Mouse (Mus musculus) embryonic facial prominence, embryonic 11.5 days (tissue): Measurements from ENCODE around the gene Orc1. TPM values are rescaled to one million over a fixed set of nuclear protein-coding genes. Genes with fewer than 3 reads are reported as not detected.
A peak's percentile ranks its signal among the peaks of the same experiment; 100 is the strongest.

Experiments
- ATAC-seq: fragments of 200-750 bp; cut with Nextera tagmentation; replicated peaks from 2 replicates; pipeline ENCODE4 v1.8.0; 2017; ENCODE audit warnings: low read depth; ENCODE audit not compliant: insufficient number of reproducible peaks, low FRiP score, low TSS enrichment
- DNase-seq: peaks from one replicate; pipeline ENCODE4 v3.0.0-alpha.2; 2015; ENCODE audit warnings: low spot score
- H3K27ac ChIP-seq: fragments of 300-500 bp; sonication (generic); replicated peaks from 2 replicates; pipeline ENCODE4 v1.5.1; 2014; ENCODE audit warnings: mild to moderate bottlenecking, low read depth, low read length, control low read depth
- H3K27me3 ChIP-seq: fragments of 300-500 bp; sonication (generic); 2 replicates; pipeline ENCODE4 v1.6.1; 2014; ENCODE audit warnings: mild to moderate bottlenecking, low read length, moderate library complexity, mixed read lengths; ENCODE audit not compliant: control insufficient read depth, insufficient read depth
- H3K36me3 ChIP-seq: fragments of 300-500 bp; sonication (generic); replicated peaks from 2 replicates; pipeline ENCODE4 v1.6.1; 2014; ENCODE audit warnings: low read depth, mild to moderate bottlenecking, low read length, moderate library complexity, mixed read lengths; ENCODE audit not compliant: control insufficient read depth, insufficient read depth
- H3K4me1 ChIP-seq: fragments of 300-500 bp; sonication (generic); 2 replicates; pipeline ENCODE4 v1.6.1; 2014; ENCODE audit warnings: low read length, mixed read lengths; ENCODE audit not compliant: control insufficient read depth, insufficient read depth
- H3K4me2 ChIP-seq: fragments of 300-500 bp; sonication (generic); 2 replicates; pipeline ENCODE4 v1.6.1; 2014; ENCODE audit warnings: low read depth, mild to moderate bottlenecking, control low read depth, low read length, moderate library complexity
- H3K4me3 ChIP-seq: fragments of 300-500 bp; sonication (generic); 2 replicates; pipeline ENCODE4 v1.5.1; 2014; ENCODE audit warnings: low read depth, low read length, control low read depth
- H3K9ac ChIP-seq: fragments of 300-500 bp; sonication (generic); replicated peaks from 2 replicates; pipeline ENCODE4 v1.6.1; 2014; ENCODE audit warnings: mild to moderate bottlenecking, control low read depth, low read length
- H3K9me3 ChIP-seq: fragments of 300-500 bp; sonication (generic); replicated peaks from 2 replicates; pipeline ENCODE4 v1.6.1; 2016; ENCODE audit warnings: mild to moderate bottlenecking, low read length, inconsistent platforms, mixed read lengths; ENCODE audit not compliant: control insufficient read depth
- WGBS: fragments of 180-500 bp; shearing (Covaris S2); extraction: QIAGEN DNeasy Blood & Tissue Kit; methylation state at CpG from one replicate; pipeline ENCODE4 v1.1.7; 2014; 5-methylcytosine and 5-hydroxymethylcytosine counted together
- polyA plus RNA-seq: library from polyadenylated mRNA; unstranded; fragments of >200 nt; fragmentation: Nextera tagmentation; extraction: Ambion mirVana; gene quantifications from 2 replicates; pipeline ENCODE4 v1.2.1, GENCODE M21; 2014

Gene Orc1
- polyA plus RNA-seq, 1 experiment from 2014 or later: 21.1 TPM

DNA sequence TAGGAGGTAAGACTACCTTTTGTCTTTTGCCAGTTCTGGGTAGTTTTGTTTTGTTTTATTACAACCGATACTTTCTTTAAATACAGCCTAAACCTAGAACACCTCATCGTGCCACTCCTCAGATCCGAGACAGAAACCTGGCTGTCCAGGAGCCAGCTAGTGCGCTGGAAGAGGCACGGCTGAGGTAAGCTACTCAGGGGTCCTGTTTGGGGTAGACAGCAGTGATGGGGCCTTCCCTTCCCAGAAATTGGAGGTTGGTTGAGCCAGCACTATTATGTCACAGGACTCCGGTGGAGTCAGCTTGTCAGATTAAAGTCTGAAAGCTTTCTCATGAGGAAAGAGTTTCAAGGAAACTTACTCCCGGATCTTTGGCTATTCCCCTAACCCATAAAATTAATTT, 22.6 kb downstream of the Orc1 start:
- H3K9me3 ChIP-seq: no peaks in the 10 kb centered on the region
- H3K4me3 ChIP-seq: no peak overlapping the region
- H3K36me3 ChIP-seq: peaks cover 4% of the 10 kb centered on the region
- no peaks in the 10 kb centered on the region for H3K27me3 ChIP-seq
- DNase-seq: no peak
- H3K9ac ChIP-seq: no peak overlapping the region
- WGBS: 94% methylated on average over 7 of the region's 7 CpGs
- no peak overlapping the region for H3K4me2 ChIP-seq
- ATAC-seq: no peak
- H3K4me1 ChIP-seq: no peaks in the 10 kb centered on the region
- no peak overlapping the region for H3K27ac ChIP-seq

DNA sequence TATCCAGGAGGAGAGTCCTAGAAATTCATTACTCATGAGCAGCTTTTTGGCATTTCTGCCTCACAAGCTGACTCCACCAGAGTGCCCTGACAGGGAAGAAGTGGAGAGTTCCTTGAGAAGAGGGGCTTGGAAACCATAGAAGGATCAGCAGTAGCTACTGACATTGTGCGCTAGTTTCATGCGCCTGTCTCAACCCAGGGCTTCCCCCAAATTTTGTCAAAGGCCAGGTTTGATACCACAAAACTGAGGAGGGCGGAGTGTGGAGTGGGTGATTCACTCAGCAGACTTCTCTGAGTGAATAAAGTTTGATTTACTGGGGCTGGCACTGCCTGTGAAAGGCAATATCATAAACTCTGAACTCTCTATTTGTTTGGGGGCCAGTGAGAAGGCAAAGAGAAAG, 29.4 kb downstream of the Orc1 start:
- H3K36me3 ChIP-seq: no peaks in the 10 kb centered on the region; the same call in 1 of the 2 replicates
- H3K4me1 ChIP-seq: no peaks in the 10 kb centered on the region
- H3K4me3 ChIP-seq: no peak overlapping the region
- H3K9ac ChIP-seq: no peak overlapping the region
- no peaks in the 10 kb centered on the region for H3K27me3 ChIP-seq
- H3K27ac ChIP-seq: no peak overlapping the region
- H3K4me2 ChIP-seq: no peak overlapping the region
- no peaks in the 10 kb centered on the region for H3K9me3 ChIP-seq
- 79% methylated on average over 3 of the region's 3 CpGs for WGBS
- DNase-seq (no peak), ATAC-seq (no peak)

DNA sequence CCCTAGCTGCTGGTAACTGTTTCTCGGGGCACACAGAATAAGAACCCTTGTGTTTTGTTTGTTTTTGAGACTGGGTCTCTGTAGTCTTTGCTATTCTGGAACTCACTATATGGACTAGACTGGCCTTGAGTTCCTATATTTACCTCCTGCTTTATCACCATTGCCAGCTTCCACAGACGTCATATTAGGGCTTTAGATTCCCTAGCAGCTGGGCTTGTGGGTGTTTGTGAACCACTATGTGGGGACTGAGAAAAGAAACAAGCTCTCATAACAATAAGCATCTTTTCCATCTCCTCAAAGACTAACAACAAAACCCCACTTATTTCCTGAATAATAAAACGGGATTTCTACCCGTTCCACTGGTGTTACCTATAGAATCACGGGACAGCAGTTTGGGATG, 31.7 kb downstream of the Orc1 start:
- no peak overlapping the region for H3K4me2 ChIP-seq
- DNase-seq: no peak
- no peaks in the 10 kb centered on the region for H3K4me1 ChIP-seq
- no peak overlapping the region for H3K27ac ChIP-seq
- H3K36me3 ChIP-seq: no peaks in the 10 kb centered on the region
- no peak overlapping the region for H3K9ac ChIP-seq
- no peak overlapping the region for H3K4me3 ChIP-seq
- ATAC-seq: no peak
- no peaks in the 10 kb centered on the region for H3K27me3 ChIP-seq
- WGBS: 88% methylated on average over 5 of the region's 5 CpGs
- H3K9me3 ChIP-seq: no peaks in the 10 kb centered on the region

DNA sequence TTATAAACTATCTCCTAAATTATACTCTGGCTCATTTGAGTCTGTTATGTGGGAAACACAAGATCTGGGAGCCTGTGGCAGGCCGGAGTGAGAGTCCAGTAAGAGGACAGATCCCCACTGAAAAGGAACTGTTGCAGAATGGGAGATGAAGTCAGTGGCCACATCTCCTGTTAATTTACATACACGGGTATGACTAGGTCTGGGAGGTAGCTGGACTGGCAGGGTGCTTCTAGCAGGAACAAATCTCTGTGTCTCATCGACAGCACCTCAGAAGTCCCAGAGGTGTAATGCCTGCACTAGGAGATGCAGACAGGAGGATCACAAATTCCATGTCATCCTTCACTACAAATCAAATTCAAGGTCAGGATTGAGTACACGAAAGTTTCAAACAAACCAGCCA, 39.4 kb downstream of the Orc1 start:
- Histone ChIP-seq H3K9ac (no peak overlapping the region; the same call in 1 of the 2 replicates), H3K4me2 (no peak overlapping the region), H3K27me3 (no peaks in the 10 kb centered on the region), H3K36me3 (no peaks in the 10 kb centered on the region), H3K9me3 (no peaks in the 10 kb centered on the region), H3K4me1 (no peaks in the 10 kb centered on the region), H3K4me3 (no peak overlapping the region), H3K27ac (no peak overlapping the region; the same call in 1 of the 2 replicates)
- no peak for DNase-seq
- ATAC-seq: no peak
- 63% methylated on average over 4 of the region's 4 CpGs for WGBS

DNA sequence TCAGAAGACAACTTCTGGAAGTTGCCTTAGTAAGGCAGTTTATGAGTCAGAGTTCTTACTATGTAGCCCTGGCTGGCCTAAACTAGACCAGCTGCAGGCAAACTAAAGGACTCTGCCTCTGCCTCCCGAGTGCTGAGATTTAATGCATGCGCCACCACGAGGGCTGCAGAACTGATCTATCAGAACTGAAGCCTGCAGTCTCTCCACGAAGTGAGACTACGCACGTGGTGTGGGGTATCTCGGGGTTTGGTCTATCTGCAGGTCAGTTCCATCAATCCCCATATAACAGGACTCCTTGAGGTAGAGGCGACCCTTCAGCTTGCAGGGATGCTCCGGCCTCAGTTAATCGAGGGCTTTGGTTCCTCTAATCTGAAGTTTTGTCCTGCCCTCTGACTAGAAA, 39.9 kb downstream of the Orc1 start:
- peak overlapping the region; percentile 84 for H3K4me2 ChIP-seq
- 2% methylated on average over 10 of the region's 10 CpGs for WGBS
- DNase-seq: peak; percentile 56
- H3K27ac ChIP-seq: peak overlapping the region; percentile 70
- no peaks in the 10 kb centered on the region for H3K36me3 ChIP-seq
- no peaks in the 10 kb centered on the region for H3K4me1 ChIP-seq
- no peaks in the 10 kb centered on the region for H3K27me3 ChIP-seq
- ATAC-seq: peak; percentile 61
- peak overlapping the region; percentile 85 for H3K9ac ChIP-seq
- peak overlapping the region; percentile 56 for H3K4me3 ChIP-seq
- no peaks in the 10 kb centered on the region for H3K9me3 ChIP-seq

DNA sequence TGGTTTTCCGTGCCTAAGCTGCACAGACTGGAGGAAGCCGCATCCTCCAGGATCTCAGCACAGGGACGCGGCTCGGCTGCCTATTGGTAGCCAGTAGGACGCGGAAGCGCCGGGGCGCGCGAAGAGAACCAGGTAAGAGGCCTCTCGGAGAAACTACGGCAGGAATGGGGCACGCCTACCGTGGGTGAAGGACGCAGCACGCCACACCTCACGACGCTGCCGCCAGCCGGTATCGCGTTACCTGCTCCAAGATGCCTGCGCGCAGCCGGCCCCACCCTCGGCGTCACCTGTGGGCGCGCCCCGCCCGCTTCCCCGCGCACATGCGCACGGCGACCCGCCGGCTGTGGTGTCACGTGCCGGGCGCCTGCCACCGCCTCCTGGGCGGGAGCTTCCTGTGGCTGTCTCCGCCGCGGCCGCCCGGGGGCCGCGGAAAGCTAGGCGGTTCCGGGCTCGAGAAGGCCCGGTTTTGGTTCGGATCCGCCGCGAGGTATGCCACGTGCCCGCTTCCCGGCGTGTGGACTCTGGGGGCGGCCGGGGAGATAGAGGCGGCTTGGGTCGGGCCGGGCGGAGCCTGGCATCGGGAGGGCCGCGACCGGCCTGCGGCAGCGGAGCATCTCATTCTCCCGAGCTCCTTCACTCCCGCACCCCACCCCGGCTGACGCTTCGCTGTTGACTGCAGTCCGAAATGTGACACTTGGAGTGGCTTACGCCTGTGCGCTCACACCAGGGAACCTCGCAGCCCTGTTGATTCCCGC, 40.5 kb downstream of the Orc1 start, which contains the start of gene Cc2d1b:
Cc2d1b (plus strand) TSS at position 354 of the 755 bp plus-strand sequence.
- no peaks in the 10 kb centered on the region for H3K9me3 ChIP-seq
- no peaks in the 10 kb centered on the region for H3K27me3 ChIP-seq
- H3K27ac ChIP-seq: peak within 1 kb of the TSS; percentile 70
- WGBS: under 1% methylated on average over 77 of the region's 86 CpGs
- H3K36me3 ChIP-seq: no peaks in the 10 kb centered on the region
- H3K4me1 ChIP-seq: no peaks in the 10 kb centered on the region
- ATAC-seq (peak; percentile 89), DNase-seq (peak; percentile 92)
- peak within 1 kb of the TSS; percentile 84 for H3K4me2 ChIP-seq
- H3K4me3 ChIP-seq: peak within 1 kb of the TSS; percentile 56
- peak within 1 kb of the TSS; percentile 85 for H3K9ac ChIP-seq

DNA sequence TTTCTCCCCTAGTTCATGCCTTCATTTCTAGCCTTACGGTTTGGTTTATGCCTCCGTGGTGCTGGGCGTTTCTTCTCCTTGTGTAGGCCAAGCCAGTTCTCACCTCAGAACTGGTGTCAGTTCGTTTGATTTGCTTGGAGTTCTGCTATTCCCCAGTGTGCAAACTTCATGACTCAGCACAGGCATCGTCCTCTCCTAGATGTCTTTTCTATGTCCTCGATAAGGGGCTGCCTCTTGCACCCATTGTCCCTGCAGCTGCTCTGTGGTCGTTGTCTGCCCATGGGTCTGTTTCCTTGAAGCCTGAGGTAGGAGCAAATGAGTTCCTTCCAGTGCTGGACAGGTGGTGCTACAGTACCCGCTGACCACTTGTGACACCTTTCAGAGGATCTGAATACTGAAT, 41.3 kb downstream of the Orc1 start:
- 24% methylated on average over 8 of the region's 8 CpGs for WGBS
- peak overlapping the region; percentile 37; the same call in 1 of the 2 replicates for H3K27ac ChIP-seq
- no peak for ATAC-seq

DNA sequence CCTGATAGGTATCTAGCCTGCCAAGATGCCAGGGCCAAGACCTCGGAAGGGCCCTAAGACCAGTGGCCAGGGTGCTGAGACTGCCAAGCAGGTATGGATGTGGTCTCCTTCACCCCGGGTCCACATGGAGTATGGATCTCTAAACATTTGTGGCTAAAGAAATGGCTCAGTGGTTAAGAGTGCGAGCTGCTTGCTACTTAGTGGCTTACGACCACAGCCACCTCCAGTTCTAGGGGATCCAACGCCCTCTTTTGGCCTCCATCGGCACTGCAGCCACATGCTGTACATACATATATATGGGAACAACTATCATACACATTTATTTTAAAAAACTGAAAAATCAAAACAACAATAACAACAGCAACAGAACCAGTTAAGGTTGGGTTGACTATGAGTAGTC, 42.3 kb downstream of the Orc1 start:
- H3K9ac ChIP-seq: no peak overlapping the region
- ATAC-seq (no peak), DNase-seq (no peak)
- H3K4me1 ChIP-seq: no peaks in the 10 kb centered on the region
- H3K4me2 ChIP-seq: no peak overlapping the region
- no peaks in the 10 kb centered on the region for H3K27me3 ChIP-seq
- H3K36me3 ChIP-seq: no peaks in the 10 kb centered on the region
- 95% methylated on average over 6 of the region's 6 CpGs for WGBS
- H3K27ac ChIP-seq: no peak overlapping the region
- no peak overlapping the region for H3K4me3 ChIP-seq
- H3K9me3 ChIP-seq: no peaks in the 10 kb centered on the region

More for the DNA sequence above, 41.3 kb downstream of the Orc1 start:
- no peaks in the 10 kb centered on the region for H3K36me3 ChIP-seq
- no peaks in the 10 kb centered on the region for H3K9me3 ChIP-seq
- peak overlapping the region; percentile 85 for H3K9ac ChIP-seq
- H3K4me1 ChIP-seq: no peaks in the 10 kb centered on the region
- no peaks in the 10 kb centered on the region for H3K27me3 ChIP-seq
- H3K4me3 ChIP-seq: peak overlapping the region; percentile 56
- peak; percentile 8 for DNase-seq
- H3K4me2 ChIP-seq: peak overlapping the region; percentile 84
